Mouse (Mus musculus): ENCODE data around the gene Gps2. TPM values are rescaled to one million over a fixed set of nuclear protein-coding genes. Genes with fewer than 3 reads are reported as not detected.
A peak's percentile ranks its signal among the peaks of the same experiment; 100 is the strongest.
"Not testable (repeated sequence)": the region's sequence is repeated elsewhere in the genome, so short reads cannot be mapped to it uniquely, and the experiment has no call there.

The Gps2 gene
- polyA plus RNA-seq, 1 experiment from 2014 or later = 85.5 TPM

DNA sequence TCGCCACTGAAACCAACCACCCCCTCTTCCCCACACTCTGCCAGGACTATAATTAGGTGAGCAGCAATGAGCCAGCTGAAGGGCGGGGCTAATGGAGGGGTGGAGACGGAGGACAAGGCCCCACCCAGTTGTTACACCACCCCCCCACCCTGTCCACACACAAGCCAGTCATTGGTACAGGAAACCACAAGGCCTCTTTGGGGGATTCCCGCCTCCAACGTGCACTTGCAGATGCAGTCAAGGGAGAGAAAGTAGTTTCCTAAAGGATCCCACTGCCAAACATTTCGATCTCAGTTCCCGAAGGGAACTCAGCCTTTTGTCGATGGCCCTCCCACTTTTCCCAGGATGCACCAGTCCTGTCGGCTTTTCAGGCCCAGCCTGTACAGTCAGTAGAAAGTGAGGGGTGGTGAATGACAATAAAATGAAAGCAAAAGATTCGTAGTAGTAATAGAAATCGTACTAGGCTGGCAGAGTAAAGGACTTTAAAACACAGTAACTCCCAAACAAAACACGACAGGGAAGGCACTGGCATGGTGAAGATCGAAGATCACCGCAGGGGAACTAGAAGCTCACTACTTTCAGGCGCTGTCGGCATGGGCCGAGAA lies 6.1 kb downstream of the Gps2 start:
- Histone ChIP-seq H3K4me1 (peaks cover 42% of the 10 kb centered on the region), H3K4me3 (peak overlapping the region; percentile 92), H3K27me3 (no peaks in the 10 kb centered on the region), H3K9me3 (no peaks in the 10 kb centered on the region), H3K36me3 (peaks cover 43% of the 10 kb centered on the region), H3K4me2 (peak overlapping the region; percentile 68), H3K9ac (peak overlapping the region; percentile 97), H3K27ac (peak overlapping the region; percentile 92)
- under 1% methylated on average over 17 of the region's 17 CpGs for whole genome bisulfite sequencing
- ATAC-seq (ENCODE audit: insufficient number of reproducible peaks, insufficient read depth, low FRiP score, low TSS enrichment, low read depth) = no peak

DNA sequence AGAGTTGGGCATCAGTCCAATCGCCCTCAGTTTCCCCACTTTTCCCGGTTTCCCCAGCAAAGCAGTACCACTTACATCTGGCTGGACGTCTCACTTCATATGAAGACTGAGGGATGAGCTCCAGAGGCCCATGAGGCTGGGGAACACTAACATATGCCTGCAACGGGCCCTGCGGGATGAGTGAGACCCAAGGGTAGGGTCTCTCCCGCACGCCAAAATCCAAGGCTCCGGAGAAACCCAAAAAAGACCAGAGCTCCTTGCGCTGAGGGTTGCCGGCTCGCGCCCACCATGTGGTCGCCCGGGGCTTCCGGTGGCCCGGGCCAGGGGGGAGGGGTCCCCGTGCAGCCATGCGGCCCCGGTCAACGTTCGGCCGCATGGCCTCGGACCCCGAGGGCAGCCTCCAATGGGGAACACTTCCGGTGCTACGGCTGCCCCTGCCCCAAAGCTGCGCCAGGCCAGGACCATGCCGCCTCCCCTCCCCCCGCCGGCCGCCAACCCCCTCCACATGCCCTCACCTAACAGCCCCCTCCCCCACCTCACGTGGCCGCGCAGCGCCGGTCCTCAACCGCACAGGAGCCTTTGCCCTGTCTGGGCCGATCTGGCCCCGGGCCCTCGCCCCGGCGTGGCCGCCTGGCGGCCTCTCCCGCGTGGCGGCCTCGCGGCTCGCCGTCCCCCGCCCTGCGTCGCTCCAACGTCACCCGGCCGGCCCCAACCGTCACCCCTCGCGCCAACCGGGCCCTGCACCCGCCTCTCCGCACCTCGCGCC lies 6.8 kb downstream of the Gps2 start:
- Histone ChIP-seq H3K27ac (peak overlapping the region; percentile 92), H3K9me3 (no peaks in the 10 kb centered on the region), H3K9ac (peak overlapping the region; percentile 97), H3K4me3 (peak overlapping the region; percentile 92), H3K4me2 (peak overlapping the region; percentile 68), H3K36me3 (peaks cover 36% of the 10 kb centered on the region), H3K4me1 (peaks cover 35% of the 10 kb centered on the region), H3K27me3 (no peaks in the 10 kb centered on the region)
- WGBS = under 1% methylated on average over 64 of the region's 65 CpGs
- ATAC-seq (ENCODE audit: insufficient number of reproducible peaks, insufficient read depth, low FRiP score, low TSS enrichment, low read depth) = 0 out of 2 replicates have a peak, but pooled peaks have one; percentile 4

DNA sequence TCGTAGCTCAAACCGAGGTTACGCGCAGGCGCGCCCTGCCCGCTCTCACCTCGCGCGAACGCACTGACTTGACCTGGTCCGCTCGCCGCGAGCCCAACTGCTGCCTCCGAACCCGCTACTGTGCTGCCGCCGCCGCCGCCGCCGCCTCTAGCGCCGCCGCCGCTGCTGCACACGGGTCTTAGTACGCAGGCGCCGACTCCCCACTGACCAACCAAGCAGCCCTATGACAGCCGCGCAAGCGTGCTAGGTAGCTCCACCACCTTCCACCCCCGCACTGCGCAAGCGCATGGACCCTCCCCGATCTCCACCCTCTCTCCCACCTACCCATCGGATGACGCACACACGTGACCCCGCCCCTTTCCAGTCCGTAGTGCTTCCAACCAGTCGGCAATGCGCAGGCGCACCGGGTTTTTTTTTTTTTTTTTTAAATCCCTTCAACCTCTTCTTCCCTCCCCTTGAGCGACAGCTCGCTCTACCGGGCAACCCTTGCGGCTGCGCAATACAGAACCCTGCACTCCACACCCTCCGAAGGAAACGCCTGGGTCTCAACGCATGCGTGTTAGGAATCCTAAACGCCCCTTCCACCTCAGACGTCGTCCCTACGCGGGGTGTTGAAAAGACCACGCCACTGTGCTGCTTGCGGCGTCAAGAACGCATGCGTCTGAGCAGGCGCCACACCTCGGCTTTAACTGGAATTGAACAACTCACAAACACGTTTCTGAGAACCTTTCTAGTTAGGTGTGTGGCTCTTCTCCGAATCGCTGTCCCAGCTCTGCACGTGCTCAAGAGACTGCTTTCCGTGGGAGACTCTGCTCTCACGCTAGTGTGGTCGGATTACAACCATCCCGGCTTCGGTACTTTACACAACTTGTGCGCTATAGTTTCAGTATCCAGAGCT lies 7.7 kb downstream of the Gps2 start, which contains the start of gene Eif5a:
TSS of gene Eif5a (minus strand) at position 845 of the 898 bp plus-strand sequence.
- ATAC-seq (ENCODE audit: insufficient number of reproducible peaks, insufficient read depth, low FRiP score, low TSS enrichment, low read depth) = peak; percentile 96
- Histone ChIP-seq H3K4me1 (peaks cover 26% of the 10 kb centered on the region), H3K27ac (peak within 1 kb of the TSS; percentile 99), H3K4me3 (peak within 1 kb of the TSS; percentile 92), H3K4me2 (peak within 1 kb of the TSS; percentile 68), H3K36me3 (peaks cover 27% of the 10 kb centered on the region), H3K27me3 (no peaks in the 10 kb centered on the region), H3K9ac (peak within 1 kb of the TSS; percentile 97), H3K9me3 (no peaks in the 10 kb centered on the region)
- WGBS = under 1% methylated on average over 78 of the region's 78 CpGs

DNA sequence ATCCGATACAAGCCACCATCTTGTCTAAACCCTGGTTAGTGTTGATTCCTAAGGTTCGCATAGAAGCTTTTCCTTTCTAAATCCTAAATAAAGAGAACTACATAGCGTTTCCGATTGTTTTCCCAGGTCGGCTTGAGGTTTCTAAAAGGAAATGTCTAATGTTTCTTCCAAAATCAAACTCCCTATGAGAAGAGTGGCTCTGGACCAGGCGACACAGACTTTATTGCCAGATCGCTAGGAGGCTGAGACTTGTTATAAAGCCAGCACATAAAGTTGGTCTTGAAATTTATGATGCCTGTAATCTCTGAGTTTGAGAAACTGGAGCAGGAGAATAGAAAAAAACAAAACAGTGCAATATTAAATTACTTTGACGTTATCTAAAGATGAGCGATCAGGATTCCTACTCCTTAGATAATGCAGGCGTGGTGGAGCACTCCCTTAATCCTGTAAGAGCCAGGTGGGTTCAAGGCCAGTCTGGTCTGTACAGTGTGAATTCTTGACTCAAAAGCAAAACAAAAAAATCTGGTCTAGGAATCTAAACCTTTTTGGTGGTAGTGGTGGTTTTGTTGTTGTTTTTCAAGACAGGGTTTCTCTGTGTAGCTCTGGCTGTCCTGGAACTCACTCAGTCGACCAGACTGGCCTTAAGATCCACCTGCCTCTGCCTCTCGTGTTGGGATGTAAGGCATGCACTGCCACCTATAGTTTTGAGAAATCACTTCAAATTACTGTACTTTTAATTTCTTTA lies 8.5 kb downstream of the Gps2 start:
- H3K27ac ChIP-seq = peak overlapping the region; percentile 99
- peak overlapping the region; percentile 78 for H3K9ac ChIP-seq
- no peaks in the 10 kb centered on the region for H3K27me3 ChIP-seq
- H3K9me3 ChIP-seq = no peaks in the 10 kb centered on the region
- ATAC-seq (ENCODE audit: insufficient number of reproducible peaks, insufficient read depth, low FRiP score, low TSS enrichment, low read depth) = no peak
- H3K4me1 ChIP-seq = peaks cover 25% of the 10 kb centered on the region
- peak overlapping the region; percentile 64 for H3K4me2 ChIP-seq
- H3K4me3 ChIP-seq = peak overlapping the region; percentile 92
- peaks cover 19% of the 10 kb centered on the region for H3K36me3 ChIP-seq
- 2% methylated on average over 12 of the region's 12 CpGs for WGBS

DNA sequence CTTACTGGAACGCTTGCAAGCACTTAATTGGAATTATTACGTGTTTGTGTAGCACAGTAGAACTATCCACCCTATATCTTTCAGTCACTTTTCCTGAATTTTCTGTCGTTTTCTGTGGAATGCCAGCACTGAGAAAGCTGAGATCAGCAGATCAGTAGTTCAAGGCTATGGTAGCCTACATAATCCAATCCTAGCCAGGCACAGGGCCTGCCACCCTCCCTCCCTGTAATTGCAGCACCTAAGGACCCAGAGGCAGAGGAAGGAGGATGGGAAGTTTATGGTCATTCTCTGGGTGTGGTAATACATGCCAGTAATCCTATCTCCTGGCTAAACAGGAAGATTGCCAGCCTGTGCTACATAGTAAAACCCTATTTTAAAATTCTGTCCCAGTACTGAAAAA lies 9.1 kb downstream of the Gps2 start:
- Histone ChIP-seq H3K4me1 (peaks cover 22% of the 10 kb centered on the region), H3K4me2 (peak overlapping the region; percentile 64; the same call in 1 of the 2 replicates), H3K9me3 (no peaks in the 10 kb centered on the region), H3K27me3 (no peaks in the 10 kb centered on the region), H3K27ac (peak overlapping the region; percentile 99; the same call in 1 of the 2 replicates), H3K9ac (peak overlapping the region; percentile 59; the same call in 1 of the 2 replicates), H3K36me3 (peaks cover 13% of the 10 kb centered on the region), H3K4me3 (peak overlapping the region; percentile 92; the same call in 1 of the 2 replicates)
- 60% methylated on average over 3 of the region's 3 CpGs for WGBS
- ATAC-seq (ENCODE audit: insufficient number of reproducible peaks, insufficient read depth, low FRiP score, low TSS enrichment, low read depth) = no peak

DNA sequence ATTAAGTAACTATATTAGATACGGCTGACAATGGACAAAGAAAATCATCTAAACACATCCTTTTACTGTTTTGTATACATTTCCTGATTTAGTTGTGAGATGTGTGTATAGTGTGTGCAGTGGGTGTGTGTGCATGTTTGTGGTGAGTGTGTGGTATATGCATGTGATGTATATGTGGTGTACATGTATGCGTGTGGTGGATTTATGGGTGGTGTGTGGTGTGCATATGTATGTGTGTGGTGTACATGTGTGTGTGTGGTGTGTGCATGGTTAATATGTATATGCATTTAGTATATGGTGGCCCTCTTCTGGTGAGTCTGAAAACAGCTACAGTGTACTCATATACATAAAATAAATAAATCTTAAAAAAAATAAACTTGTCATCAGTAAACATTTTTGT lies 13.8 kb downstream of the Gps2 start:
- ATAC-seq (ENCODE audit: insufficient number of reproducible peaks, insufficient read depth, low FRiP score, low TSS enrichment, low read depth) = no peak
- H3K4me1 ChIP-seq = peaks cover 4% of the 10 kb centered on the region; the same call in 1 of the 2 replicates
- no peaks in the 10 kb centered on the region for H3K9me3 ChIP-seq
- no peaks in the 10 kb centered on the region for H3K27me3 ChIP-seq
- H3K36me3 ChIP-seq = no peaks in the 10 kb centered on the region
- H3K4me3 ChIP-seq = no peak overlapping the region
- H3K9ac ChIP-seq = no peak overlapping the region
- no peak overlapping the region for H3K27ac ChIP-seq
- no peak overlapping the region for H3K4me2 ChIP-seq
- 93% methylated on average over 2 of the region's 2 CpGs for WGBS

DNA sequence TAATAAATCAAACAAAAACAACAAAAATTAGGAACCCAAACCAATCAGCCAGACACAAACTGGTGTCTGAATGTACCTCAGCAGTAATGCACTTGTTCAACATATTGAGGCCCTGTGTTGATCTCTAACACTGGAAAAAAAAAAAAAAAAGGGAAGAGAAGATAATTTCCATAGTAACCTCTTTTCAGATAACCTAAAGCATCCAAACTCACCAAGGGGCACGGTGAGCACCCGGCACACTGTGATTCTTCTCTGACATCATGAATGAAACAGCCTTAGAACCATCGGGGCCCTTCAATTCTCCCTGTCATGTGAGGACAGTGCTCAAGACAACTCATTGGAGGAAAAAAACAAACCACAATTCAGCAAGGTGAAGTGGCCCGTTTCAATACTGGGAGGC lies 16.0 kb downstream of the Gps2 start:
- H3K9ac ChIP-seq = no peak overlapping the region
- no peak overlapping the region for H3K4me3 ChIP-seq
- no peak overlapping the region for H3K4me2 ChIP-seq
- H3K4me1 ChIP-seq = peaks cover 9% of the 10 kb centered on the region
- ATAC-seq (ENCODE audit: insufficient number of reproducible peaks, insufficient read depth, low FRiP score, low TSS enrichment, low read depth) = no peak
- no peaks in the 10 kb centered on the region for H3K9me3 ChIP-seq
- no peaks in the 10 kb centered on the region for H3K27me3 ChIP-seq
- H3K27ac ChIP-seq = no peak overlapping the region
- 90% methylated on average over 4 of the region's 4 CpGs for WGBS
- no peaks in the 10 kb centered on the region for H3K36me3 ChIP-seq

DNA sequence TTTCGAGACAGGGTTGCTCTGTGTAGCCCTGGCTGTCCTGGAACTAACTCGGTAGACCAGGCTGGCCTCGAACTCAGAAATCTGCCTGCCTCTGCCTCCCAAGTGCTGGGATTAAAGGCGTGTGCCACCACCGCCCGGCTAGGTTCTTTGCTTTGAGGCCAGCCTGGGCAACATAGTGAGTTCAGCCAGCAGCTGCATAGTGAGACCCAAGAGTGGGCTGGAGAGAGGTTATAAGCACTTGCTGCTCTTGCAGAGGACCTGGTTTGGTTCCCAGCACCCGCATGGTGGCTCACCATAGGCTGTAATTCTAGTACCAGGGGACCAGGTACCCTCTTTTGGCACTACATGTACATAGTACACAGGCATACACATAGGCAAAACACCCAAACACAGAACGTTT lies 16.5 kb downstream of the Gps2 start:
- H3K4me2 ChIP-seq; H3K27ac ChIP-seq; H3K9me3 ChIP-seq; H3K9ac ChIP-seq; H3K36me3 ChIP-seq; H3K4me3 ChIP-seq; ATAC-seq (ENCODE audit: insufficient number of reproducible peaks, insufficient read depth, low FRiP score, low TSS enrichment, low read depth); H3K4me1 ChIP-seq; H3K27me3 ChIP-seq: not testable (repeated sequence)
- WGBS = 86% methylated on average over 8 of the region's 8 CpGs

DNA sequence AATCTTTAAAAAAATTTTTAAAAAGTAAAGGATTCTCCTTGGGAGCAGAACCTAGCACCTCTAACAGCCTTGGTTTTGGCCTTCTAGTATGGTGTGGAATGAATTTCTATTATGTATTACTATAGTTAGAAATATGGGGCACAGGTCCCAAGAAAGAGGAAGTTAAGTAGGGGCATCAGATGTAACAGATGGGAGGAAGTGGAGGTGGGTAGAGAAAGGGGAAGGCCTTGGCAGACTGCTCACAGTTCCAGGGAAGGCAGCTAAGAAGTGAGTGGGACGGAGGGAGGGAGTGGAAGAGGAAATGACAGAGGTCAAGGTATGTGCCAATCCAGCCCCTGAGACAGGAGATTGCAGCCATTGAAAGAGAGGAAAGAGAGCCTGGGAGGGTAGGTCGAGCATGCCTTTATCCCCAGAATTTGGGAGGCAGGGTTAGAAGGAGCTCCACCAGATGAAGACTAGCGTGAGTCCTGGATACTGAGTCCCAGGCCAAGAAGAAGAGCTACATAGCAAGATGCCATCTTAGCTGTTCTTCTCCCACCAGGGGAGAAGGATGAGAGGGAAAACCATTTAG lies 17.4 kb downstream of the Gps2 start:
- no peaks in the 10 kb centered on the region for H3K36me3 ChIP-seq
- H3K27ac ChIP-seq = no peak overlapping the region
- no peak overlapping the region for H3K9ac ChIP-seq
- no peaks in the 10 kb centered on the region for H3K9me3 ChIP-seq
- ATAC-seq (ENCODE audit: insufficient number of reproducible peaks, insufficient read depth, low FRiP score, low TSS enrichment, low read depth) = no peak
- no peaks in the 10 kb centered on the region for H3K27me3 ChIP-seq
- 67% methylated on average over 3 of the region's 3 CpGs for WGBS
- H3K4me2 ChIP-seq = no peak overlapping the region
- H3K4me1 ChIP-seq = peaks cover 10% of the 10 kb centered on the region
- no peak overlapping the region for H3K4me3 ChIP-seq

DNA sequence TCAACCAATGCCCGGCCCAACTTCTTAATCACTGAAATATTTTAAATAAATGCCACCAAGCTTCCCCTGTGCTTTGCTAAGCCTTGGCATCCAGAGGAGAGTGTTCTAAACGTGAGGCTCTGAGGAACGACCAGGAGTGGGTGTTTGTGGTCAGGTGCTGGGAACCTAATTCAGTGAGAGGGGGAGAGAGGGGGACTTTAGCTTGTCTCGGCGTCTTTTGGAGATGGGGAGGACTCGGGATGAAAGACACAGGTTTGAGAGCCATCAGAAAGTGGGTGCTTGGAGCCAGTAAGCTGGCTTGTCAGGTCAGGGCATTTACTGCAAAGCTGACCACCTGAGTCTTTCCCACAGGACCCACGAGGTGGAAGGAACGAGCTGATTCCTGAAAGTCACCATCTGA lies 18.1 kb downstream of the Gps2 start:
- Histone ChIP-seq H3K9ac (no peak overlapping the region), H3K36me3 (no peaks in the 10 kb centered on the region), H3K4me1 (peaks cover 17% of the 10 kb centered on the region), H3K27ac (no peak overlapping the region), H3K27me3 (peaks cover 7% of the 10 kb centered on the region; the same call in 1 of the 2 replicates), H3K4me3 (no peak overlapping the region), H3K9me3 (no peaks in the 10 kb centered on the region), H3K4me2 (no peak overlapping the region)
- WGBS = 70% methylated on average over 8 of the region's 8 CpGs
- no peak for ATAC-seq (ENCODE audit: insufficient number of reproducible peaks, insufficient read depth, low FRiP score, low TSS enrichment, low read depth)
